Mouse (Mus musculus) cerebellum, postnatal 36 days (tissue): Measurements from ENCODE around the gene Dusp22.
A peak's percentile ranks its signal among the peaks of the same experiment; 100 is the strongest.

Experiments
- DNase-seq, 2 experiments: peaks; one replicate each; pipeline ENCODE4 v3.0.0; 2021 to 2022; ENCODE audit warnings: mixed read lengths in 2 of 2

The Dusp22 gene

GRCm38 (mm10) chr13:30673878-30674277 lies 14.1 kb downstream of the Dusp22 start:
- no peak for DNase-seq

DNA sequence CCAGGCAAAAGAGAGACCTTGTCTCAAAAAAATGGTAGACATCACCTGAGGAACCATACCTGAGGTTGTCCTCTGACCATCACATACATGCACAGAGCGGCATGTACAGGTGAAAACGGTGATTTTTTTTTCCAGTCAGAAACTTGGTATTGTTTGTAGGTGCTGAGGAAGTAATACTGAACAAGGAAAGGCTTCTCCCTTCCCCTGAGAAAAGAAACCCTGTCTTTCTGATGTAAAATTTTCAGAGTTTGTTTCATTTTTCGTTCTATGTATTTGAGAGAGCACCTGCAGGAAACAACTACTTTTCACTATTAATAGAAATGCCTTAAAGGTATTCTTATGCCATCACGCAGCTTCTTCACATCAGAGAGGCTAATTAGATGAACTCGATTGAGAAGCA lies 19.0 kb downstream of the Dusp22 start:
- no peak for DNase-seq

- DNase-seq, result no peak
Measured at GRCm38 (mm10) chr13:30681866-30682265, 22.1 kb downstream of the Dusp22 start.

DNA sequence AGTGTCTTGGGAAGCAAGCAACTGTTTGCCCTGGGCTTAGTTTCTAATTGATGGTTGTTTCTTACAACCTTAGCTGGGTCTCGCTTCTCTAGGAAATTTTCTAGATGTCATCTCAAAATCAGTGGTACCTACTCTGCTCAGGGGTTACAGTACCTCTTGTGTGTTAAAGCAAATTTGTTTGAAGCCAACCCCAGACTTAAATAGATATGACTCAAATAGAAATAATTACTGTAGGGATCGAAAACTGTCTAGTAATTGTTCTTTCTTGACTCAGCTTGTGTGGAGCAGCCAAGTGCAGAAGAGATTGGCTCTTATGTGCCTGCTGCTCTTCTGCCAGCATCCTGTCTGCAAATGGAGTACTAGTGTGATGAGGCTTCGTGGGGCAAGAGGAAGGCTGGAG lies 22.5 kb downstream of the Dusp22 start:
- no peak for DNase-seq

GRCm38 (mm10) chr13:30684614-30685122 lies 24.9 kb downstream of the Dusp22 start:
- DNase-seq, result no peak

GRCm38 (mm10) chr13:30685957-30686356 lies 26.2 kb downstream of the Dusp22 start:
- no peak for DNase-seq

DNA sequence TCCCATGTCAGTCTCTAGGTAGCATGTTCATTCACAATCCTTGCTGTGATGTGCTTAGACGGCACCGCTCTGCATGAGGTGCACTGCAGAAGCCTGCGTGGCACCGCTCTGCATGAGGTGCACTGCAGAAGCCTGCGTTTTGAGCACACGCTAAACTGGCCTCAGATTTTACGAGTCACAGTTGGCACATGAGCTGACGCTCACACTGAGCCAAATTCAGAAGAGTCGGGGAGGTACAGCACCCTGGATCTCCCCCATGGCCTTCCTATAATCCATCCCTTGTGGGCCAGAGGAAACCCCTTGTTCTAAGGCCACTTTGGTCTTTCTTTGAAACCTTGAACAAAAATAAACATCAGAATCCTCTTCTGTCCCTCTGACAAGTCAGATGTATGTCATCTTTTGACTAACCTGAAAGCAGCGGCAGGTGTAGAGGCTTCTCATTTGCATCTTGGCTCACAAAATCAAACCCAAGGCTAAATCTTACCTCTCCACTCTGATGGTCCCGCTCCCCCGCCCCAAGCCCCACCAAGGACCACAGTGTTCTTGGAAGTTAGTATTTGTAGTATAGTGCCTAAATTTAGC lies 28.3 kb downstream of the Dusp22 start:
- no peak for DNase-seq

- DNase-seq, result no peak
Measured at GRCm38 (mm10) chr13:30689475-30689874, 29.7 kb downstream of the Dusp22 start.

GRCm38 (mm10) chr13:30691441-30692292 lies 31.9 kb downstream of the Dusp22 start:
- no peak for DNase-seq

DNA sequence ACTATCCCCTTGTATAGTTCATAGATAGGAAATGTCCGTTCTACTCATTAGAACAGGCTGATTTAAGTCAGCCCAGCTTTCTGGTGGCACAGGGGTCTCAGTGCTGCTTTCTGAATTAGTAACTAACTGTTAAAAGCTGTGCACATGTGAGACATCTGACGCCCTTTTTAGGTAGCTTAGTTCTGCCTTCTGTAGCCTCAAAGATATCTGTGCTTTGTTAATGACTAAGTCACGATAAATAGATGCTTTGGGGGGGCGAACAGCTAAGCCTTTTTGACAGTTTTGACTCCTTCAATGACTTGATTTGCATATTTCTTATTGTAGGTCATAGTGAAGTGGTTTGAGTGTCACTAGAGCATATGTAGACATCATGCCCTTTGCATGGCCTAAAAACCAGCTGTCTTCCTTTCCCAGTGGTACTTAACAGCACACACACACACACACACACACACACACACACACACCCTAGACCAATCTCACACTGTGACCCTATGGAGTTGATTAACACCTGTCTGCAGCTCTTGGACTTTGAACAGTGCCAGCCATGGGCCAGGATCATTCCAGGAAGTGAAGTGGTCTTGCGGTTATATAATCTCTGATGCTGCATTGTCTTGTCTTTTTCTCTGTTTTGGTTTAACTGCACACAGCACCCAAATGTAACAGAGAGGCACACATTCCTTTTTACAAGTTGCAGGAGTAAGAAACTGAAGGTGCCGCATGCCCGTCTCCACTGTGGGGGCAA lies 33.0 kb downstream of the Dusp22 start:
- no peak for DNase-seq

DNA sequence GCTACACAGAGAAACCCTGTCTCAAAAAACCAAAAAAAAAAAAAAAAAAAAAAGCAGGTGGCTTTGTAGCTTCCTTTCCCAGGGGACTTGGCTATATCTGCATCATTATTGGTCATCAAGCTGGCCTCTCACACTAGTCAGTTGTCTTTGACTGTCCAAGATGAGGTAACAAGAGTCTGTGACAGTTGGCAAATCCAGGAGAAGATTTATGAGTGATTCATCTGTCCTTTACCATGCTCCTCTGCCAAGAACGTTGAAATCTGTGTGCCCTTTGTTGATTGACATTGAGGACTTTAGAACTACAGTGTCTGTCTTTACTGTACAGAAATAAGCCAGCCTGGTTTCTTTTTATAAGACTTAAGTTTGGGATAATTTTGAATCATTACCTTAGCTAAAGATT lies 35.4 kb downstream of the Dusp22 start:
- DNase-seq, result no peak

- no peak for DNase-seq
Measured at GRCm38 (mm10) chr13:30695890-30696289, 36.1 kb downstream of the Dusp22 start.

- no peak for DNase-seq
Measured at GRCm38 (mm10) chr13:30697880-30698279, 38.1 kb downstream of the Dusp22 start.

GRCm38 (mm10) chr13:30702695-30703094 lies 42.9 kb downstream of the Dusp22 start:
- no peak for DNase-seq

DNA sequence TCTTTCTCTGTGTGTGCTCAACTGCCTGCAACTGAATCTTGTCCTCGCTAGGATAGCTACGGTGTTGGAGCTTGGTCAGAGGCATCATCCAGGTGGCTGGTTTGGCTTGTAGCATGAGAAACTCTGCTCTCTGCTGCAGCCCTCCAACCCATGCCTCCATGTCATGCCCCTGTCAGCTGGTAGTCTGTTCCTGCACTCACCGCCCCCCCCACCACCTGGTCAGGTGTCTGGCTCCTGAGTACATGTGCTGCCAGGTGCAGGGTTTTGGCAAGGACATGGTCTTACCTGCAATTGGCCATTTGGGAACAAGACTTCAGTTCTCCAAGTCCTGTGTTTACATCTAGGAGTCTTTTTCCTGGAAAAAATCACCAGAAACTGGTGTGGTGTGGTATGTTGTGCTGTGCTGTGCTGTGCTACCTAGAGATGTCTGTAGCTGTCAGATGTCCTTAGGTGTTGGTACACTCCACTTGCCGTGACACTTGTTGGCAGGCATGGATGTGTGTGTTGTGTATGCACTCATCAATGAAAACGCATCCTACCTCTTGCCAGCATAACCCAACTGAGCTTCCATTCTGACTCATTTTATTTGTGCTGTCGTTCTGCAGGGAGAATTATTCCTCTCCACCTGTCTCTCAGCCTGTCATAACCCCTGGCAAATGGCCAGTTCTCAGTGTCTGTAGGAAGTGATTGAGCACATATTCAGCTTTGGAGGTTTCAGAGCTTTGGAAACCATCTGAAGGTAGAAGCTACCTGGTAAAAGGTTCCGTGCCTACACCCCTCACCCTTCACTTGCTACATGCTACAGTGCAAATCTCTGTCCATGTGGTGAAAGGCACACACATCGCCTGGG lies 44.7 kb downstream of the Dusp22 start:
- peak in 1 of 2 experiments; percentile 13 for DNase-seq

- no peak for DNase-seq
Measured at GRCm38 (mm10) chr13:30711066-30711465, 51.3 kb downstream of the Dusp22 start.

- DNase-seq, result no peak
Measured at GRCm38 (mm10) chr13:30711711-30712110, 51.9 kb downstream of the Dusp22 start.

DNA sequence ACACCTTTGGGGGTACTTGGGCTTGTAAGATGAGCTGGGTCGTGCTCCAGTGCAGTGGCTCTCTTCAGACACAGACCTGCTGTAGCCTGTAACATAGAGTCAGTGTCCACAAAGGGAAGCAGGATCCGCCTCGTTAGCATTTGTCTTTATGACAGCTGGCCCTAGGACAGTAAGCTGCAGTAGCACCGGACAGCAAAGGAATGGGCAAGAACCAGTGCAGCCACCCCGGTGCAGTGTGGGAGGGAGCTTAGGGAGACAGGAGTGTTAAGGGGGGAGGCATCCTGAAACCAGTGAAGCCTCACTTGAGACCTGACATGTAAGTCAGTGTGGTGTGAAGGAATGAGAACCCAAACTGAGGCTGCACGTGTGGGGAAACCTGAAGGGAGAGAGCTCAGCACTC lies 52.5 kb downstream of the Dusp22 start:
- no peak for DNase-seq

- no peak for DNase-seq
Measured at GRCm38 (mm10) chr13:30713621-30714020, 53.8 kb downstream of the Dusp22 start.

GRCm38 (mm10) chr13:30714552-30714951 lies 54.8 kb downstream of the Dusp22 start:
- no peak for DNase-seq

DNA sequence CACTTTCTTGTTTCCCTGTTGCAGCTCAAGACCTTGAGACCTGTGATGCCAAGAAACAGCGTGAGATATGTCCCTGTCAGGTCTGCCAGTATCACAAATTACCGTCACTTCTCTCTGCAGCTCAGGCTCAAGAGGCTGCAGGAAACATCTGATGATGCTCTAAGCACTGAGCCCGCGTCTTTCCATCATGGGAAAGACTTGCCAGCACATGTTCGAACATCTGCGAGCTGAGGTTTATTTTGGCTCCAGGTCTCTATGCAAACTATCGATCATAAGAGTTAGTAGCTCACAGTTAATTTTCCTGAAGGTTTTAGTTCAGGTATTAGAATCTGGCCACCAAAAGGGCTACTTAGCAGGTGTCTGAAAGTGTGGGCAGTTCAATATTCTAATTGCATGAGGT lies 55.3 kb downstream of the Dusp22 start:
- DNase-seq, result no peak

- DNase-seq, result no peak
Measured at GRCm38 (mm10) chr13:30715573-30715972, 55.8 kb downstream of the Dusp22 start.

DNA sequence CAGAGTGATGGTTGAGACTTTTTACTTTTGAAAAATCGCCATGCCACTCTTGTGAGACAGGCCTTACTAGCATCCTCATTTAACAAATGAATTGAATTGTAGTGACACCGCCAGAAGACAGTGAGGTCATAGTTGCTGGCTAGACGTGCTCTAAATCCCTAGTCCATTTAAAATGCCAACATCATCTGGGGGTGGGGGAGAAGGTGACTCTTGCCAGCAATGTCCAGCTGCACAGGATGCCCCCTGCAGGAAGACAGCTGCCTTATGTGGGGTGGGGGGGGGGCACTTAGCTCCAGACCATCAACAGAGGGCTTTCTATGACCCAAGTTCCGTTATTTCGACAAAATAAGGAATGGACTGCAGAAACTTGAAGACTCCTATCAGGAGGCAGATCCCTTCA lies 56.8 kb downstream of the Dusp22 start:
- no peak for DNase-seq
